Mouse (Mus musculus) thymus, postnatal 10 days (tissue): ENCODE measurements around the gene Bmpr1a.
"Not testable (repeated sequence)": the region's sequence is repeated elsewhere in the genome, so short reads cannot be mapped to it uniquely, and the experiment has no call there.

Experiments
- DNase-seq, 2 experiments: peaks; one replicate each; pipeline ENCODE4 v3.0.0; 2021; ENCODE audit warnings: low spot score in 2 of 2

Gene Bmpr1a

DNA sequence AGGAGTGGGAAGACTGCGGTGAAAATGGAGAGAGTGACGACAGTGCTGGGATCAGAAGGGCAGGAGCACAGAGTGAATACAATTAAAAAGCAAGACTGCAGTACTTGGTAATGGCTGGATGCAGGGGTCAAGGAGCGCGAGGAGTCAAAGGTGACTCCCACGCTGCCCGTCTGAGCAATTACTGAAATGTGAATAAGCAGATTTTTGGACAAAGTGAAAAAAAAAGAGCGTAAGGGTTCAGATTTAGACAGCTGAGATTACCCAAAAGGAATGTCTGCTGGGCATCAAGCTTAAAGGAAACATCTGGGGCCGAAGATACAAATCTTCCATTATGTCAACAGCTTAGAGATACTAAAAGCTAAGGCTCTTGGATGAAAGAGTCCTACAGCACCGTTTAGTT is 53.3 kb downstream of the Bmpr1a start:
- no peak for DNase-seq

GRCm38 (mm10) chr14:34448398-34448797 is 54.7 kb downstream of the Bmpr1a start:
- DNase-seq: no peak

- no peak for DNase-seq
These were observed 55.5 kb downstream of the Bmpr1a start for GRCm38 (mm10) chr14:34447659-34448058.

- DNase-seq: no peak
These were observed 56.5 kb downstream of the Bmpr1a start for GRCm38 (mm10) chr14:34446624-34447023.

DNA sequence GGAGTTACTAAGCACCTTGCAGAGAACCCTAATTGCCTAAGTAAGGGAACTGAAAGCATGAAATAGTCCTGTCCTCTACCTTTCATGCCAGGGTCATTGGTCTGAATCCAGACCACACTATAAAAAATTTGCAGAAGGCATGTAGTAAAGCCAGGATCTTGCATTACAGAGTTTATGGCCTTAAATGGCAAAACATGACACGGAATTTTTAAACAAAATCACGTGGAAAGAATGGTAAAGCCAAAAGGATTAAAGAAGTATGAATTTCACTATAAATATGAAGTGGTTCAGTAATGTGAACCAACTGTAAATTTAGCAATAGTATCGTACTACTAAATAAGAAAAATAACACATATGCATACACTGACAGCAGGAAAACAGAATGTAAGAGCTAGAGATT is 57.8 kb downstream of the Bmpr1a start:
- DNase-seq: no peak

DNA sequence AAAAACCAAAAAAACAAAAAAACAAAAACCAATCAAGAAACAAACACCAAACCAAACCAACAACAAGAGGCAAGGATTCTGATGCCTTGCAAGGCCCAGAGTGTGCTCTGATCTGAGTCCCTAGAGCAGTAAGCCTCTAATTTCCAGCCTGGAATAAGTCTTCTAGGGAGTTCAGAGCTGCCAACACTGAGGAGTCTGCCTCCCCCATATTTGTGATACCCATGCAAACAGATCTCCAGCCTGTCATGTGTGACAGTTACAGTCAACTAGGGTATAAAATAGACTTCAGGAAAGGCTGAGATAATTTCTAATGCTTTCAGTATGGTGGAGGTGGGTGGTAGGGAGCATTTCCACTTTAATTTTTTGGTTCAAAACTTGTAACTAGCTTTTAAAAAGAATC is 58.2 kb downstream of the Bmpr1a start:
- no peak for DNase-seq

DNA sequence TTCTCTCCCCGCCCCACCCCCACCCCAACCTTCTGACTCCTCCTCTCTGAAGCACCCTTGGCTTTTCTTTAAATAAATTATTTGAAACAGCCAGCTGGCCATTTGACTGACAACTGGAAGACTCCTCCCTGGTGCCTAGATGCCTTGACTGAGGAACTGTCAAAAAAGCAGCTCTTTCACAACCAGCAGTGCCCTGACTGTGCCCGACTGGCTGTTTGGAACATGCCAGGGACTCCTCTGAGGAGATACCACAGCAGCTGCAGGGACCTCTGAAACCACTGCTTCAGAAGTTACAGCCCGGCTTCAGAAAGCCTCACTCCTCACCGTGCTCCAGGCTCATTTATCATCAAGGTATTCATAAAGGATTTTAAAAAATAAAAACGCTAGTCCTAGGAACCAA is 58.8 kb downstream of the Bmpr1a start:
- DNase-seq: no peak

GRCm38 (mm10) chr14:34442531-34442930 is 60.6 kb downstream of the Bmpr1a start:
- DNase-seq: no peak

GRCm38 (mm10) chr14:34440526-34441066 is 62.5 kb downstream of the Bmpr1a start:
- no peak for DNase-seq

GRCm38 (mm10) chr14:34429069-34429468 is 74.1 kb downstream of the Bmpr1a start:
- DNase-seq: no peak

GRCm38 (mm10) chr14:34428274-34428673 is 74.9 kb downstream of the Bmpr1a start:
- DNase-seq: no peak

DNA sequence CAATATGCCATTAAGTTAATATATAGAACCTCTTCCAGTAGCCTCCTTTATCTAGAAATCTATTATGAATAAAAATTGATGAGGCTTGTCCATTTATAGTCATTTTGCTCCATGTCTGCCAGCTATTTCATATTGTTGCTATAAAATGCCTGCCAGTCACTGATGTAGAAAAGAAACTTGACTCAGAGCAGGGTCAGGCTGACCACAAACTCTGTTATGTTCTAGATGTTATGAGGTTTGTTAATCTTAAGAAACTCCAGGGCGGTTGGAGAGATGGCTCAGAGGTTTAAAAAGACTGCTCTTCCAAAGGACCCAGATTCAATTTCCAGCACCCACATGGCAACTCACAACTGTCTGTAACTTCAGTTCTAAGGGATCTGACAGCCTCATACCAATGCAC is 82.1 kb downstream of the Bmpr1a start:
- no peak for DNase-seq

- no peak for DNase-seq
These were observed 85.6 kb downstream of the Bmpr1a start for GRCm38 (mm10) chr14:34417501-34417900.

DNA sequence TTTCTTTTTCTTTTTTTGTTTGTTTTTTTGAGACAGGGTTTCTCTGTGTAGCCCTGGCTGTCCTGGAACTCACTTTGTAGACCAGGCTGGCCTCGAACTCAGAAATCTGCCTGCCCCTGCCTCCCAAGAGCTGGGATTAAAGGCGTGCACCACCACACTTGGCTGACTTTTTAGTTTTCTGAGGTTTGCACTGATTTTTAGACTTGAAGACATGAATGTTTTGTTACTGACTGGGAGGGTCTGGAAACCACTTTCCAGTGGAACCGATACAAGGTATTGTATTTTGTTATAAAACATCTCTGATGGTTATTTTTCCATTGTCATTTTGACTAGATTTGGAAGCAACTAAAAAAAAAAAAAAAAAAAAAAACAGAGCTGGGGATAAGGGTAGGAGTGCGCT is 86.2 kb downstream of the Bmpr1a start:
- DNase-seq: not testable (repeated sequence)

- DNase-seq: no peak
These were observed 90.8 kb downstream of the Bmpr1a start for GRCm38 (mm10) chr14:34412164-34412896.

GRCm38 (mm10) chr14:34410716-34411115 is 92.4 kb downstream of the Bmpr1a start:
- no peak for DNase-seq

DNA sequence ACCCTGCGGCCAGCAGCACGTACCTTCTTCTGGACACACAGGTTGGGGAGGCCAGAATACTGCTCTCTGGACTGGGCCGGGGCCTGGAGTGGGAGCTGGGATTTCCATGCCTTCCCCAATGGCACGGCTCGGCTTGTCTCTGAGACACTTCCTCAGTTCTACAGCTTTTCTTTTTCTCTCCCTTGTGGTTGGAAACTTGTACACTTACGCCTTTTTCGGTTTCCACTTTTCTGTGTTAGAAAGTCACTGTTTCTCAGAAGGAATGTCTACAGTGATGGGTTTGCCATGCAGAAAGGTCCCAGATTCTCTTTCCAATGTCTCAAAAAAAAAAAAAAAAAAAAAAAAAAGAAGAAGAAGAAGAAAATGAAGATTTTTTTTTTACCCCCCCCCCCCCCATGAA is 99.7 kb downstream of the Bmpr1a start:
- no peak for DNase-seq

DNA sequence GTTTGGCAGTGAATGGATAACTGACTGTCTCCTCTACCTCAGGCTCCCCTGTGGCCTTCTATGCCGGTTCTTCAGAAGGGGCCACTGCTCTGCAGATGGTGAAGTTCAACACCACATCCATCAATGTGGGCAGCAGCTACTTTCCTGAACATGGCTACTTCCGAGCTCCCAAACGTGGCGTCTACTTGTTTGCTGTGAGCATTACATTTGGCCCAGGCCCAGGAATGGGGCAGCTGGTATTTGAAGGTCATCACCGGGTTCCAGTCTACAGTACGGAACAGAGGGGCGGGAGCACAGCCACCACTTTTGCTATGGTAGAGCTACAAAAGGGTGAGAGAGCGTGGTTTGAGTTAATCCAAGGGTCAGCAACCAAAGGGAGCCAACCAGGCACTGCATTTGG is 100.3 kb downstream of the Bmpr1a start:
- no peak for DNase-seq

DNA sequence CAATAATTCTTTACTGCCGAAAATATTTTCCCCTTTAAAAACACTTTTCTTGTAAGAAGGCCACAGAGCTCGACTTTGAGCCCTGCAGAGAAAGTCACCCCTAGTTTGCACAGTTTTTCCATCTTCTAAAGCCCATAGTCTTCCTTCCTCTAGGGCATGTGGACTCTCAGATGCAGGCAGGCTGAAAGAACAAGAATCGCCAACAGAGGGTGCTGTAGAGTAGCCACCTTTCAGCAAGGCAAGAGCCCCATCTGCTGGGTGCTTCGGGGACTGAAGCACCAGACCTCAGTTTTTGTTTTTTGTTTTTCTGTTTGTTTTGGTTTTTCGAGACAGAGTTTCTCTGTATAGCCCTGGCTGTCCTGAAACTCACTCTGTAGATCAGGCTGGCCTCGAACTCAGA is 102.0 kb downstream of the Bmpr1a start:
- peak; percentile 30 to 81 for DNase-seq

DNA sequence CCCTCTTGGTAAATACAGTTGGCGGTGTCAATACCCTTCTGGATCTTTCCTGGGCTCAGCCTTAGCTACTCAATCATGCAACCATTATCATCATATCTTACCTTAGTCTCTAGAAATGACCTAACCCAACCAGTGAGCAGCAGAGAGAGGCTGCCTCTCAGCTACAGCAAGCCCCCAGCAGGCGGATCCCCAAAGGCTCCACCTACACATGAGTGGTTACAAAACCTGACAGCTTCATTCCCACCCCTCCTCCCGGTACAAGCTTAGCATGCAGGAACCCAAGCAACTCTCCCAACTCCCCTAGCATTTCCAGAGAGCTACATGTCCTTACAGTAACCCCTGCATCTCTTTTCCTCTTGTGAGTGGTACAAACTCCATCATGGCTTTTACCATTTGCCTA is 103.1 kb downstream of the Bmpr1a start:
- no peak for DNase-seq

- no peak for DNase-seq
These were observed 103.8 kb downstream of the Bmpr1a start for GRCm38 (mm10) chr14:34399301-34399700.

DNA sequence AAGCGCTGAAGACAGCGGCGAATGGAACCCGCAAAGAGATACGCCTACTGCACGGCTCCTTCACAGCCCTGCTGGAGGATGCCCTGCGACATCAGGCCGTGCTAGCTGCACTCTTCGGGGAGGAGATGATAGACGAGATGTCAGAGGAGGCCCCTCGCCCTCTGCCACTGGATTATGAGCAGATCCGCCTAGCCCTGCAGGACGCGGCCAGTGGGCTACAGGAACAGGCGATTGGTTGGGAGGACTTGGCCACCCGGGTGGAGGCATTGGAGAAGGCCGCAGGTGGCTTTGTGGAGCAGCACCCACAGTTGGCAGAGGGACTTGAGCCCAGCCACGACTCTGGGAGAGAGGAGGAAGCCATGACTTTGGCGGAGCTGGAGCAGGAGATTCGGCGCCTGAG is 104.2 kb downstream of the Bmpr1a start:
- DNase-seq: no peak

GRCm38 (mm10) chr14:34397871-34398270 is 105.3 kb downstream of the Bmpr1a start:
- no peak for DNase-seq

DNA sequence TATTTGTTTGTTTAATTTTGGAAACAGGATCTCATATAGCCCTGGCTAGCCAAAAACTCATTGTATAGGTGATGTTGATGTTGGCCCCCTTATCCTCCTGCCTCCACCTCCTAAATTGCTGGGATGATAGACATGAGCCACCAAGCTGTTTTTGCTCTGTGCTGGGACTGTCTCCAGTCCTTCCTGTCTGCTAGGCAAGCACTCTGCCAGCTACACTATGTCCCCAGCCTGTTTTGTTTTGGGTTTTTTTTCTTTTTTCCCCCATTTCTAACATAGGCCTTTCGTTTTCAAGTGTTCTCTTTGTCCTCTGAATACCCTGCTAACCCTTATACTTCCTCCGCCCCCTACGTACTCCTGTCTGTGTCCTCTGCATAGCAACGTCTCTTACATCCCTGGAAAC is 109.8 kb downstream of the Bmpr1a start:
- DNase-seq: no peak
